Mouse (Mus musculus): Measurements from ENCODE around the gene Tnfrsf23. TPM values are rescaled to one million over a fixed set of nuclear protein-coding genes. Genes with fewer than 3 reads are reported as not detected.
"Not testable (repeated sequence)": the region's sequence is repeated elsewhere in the genome, so short reads cannot be mapped to it uniquely, and the experiment has no call there.

The Tnfrsf23 gene
- polyA plus RNA-seq, 1 experiment from 2014 or later = 0.47 TPM

DNA sequence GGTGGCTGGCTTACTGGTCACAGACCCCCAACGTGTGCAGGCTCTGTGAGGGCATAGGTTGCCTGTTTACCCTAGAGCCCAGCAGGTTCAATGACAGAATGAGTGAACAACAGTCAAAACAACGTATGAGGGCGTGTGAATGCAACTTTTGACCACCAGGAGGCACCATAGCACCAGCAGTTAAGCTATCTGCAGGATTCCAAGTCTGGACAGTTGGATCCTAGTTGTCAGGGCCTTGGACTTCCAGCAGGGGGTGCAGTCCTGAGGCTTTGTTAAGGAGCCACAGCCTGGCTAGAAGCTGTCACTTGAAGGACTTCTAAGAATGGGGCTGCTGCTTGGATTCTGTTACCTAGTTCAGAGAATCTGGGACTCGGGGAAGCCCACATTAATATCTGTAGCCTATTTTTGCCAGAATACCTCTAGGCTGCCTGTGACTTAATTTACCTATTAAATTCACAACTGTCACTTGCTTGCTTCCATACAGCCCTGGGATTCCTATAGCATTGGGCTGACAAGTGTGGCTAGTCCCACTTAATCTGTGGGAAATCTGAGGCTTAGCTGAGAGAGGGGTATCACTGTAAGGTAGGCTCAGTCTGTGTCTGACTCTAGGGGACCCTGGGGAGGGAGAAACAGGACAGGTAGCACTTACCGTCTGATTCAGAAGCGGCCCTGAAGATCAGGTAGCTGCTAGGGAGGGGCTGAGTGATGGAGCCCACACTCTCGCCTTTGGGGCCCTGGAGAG is 21.2 kb upstream of the Tnfrsf23 start:
- WGBS = 33% methylated on average over 7 of the region's 7 CpGs

GRCm38 (mm10) chr7:143696140-143696539 is 10.5 kb upstream of the Tnfrsf23 start:
- H3K27ac ChIP-seq = no peak overlapping the region
- H3K4me1 ChIP-seq = no peaks in the 10 kb centered on the region
- H3K9ac ChIP-seq = no peak overlapping the region
- ATAC-seq (ENCODE audit: insufficient number of reproducible peaks, insufficient read depth, low FRiP score, low TSS enrichment) = no peak
- no peaks in the 10 kb centered on the region for H3K27me3 ChIP-seq
- H3K36me3 ChIP-seq = peaks cover 75% of the 10 kb centered on the region
- no peak overlapping the region for H3K4me3 ChIP-seq
- 66% methylated on average over 2 of the region's 2 CpGs for WGBS
- no peak overlapping the region for H3K4me2 ChIP-seq (replicated peaks)
- H3K9me3 ChIP-seq = no peaks in the 10 kb centered on the region

More for the DNA sequence above, 21.2 kb upstream of the Tnfrsf23 start:
- peaks cover 61% of the 10 kb centered on the region for H3K36me3 ChIP-seq
- no peaks in the 10 kb centered on the region for H3K9me3 ChIP-seq
- H3K9ac ChIP-seq = no peak overlapping the region
- ATAC-seq (ENCODE audit: insufficient number of reproducible peaks, insufficient read depth, low FRiP score, low TSS enrichment) = 0 out of 2 replicates have a peak, but pooled peaks have one; percentile 47
- no peak overlapping the region for H3K4me2 ChIP-seq (replicated peaks)
- no peak overlapping the region for H3K4me3 ChIP-seq
- 0 out of 2 replicates have a peak, but pooled peaks cover 7% of the 10 kb centered on the region for H3K4me1 ChIP-seq
- no peaks in the 10 kb centered on the region for H3K27me3 ChIP-seq
- H3K27ac ChIP-seq = no peak overlapping the region

DNA sequence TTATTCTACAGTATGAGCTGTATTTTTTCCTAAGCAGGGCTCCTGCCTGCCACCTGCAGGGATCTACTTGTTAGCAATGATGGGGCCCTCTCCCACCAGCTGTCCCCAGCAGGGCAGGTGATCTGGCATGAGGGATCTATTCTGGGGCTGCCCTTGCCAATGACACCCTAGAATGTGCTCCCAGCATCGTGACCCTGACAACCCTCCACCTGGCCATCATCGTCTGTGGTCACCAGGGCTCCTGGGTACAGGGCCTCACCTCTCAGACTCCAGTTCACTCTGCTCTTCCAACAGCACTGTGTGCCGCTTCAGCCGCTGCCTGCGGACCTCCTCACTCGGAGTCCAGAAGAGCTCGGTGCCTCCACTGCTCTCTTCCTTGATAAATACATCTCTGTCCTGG is 8.9 kb upstream of the Tnfrsf23 start:
- Histone ChIP-seq H3K9me3 (no peaks in the 10 kb centered on the region), H3K27ac (no peak overlapping the region), H3K4me2 (replicated peaks) (no peak overlapping the region), H3K27me3 (no peaks in the 10 kb centered on the region), H3K4me3 (no peak overlapping the region), H3K4me1 (no peaks in the 10 kb centered on the region), H3K36me3 (peaks cover 85% of the 10 kb centered on the region), H3K9ac (no peak overlapping the region)
- ATAC-seq (ENCODE audit: insufficient number of reproducible peaks, insufficient read depth, low FRiP score, low TSS enrichment) = no peak
- 88% methylated on average over 7 of the region's 7 CpGs for WGBS

DNA sequence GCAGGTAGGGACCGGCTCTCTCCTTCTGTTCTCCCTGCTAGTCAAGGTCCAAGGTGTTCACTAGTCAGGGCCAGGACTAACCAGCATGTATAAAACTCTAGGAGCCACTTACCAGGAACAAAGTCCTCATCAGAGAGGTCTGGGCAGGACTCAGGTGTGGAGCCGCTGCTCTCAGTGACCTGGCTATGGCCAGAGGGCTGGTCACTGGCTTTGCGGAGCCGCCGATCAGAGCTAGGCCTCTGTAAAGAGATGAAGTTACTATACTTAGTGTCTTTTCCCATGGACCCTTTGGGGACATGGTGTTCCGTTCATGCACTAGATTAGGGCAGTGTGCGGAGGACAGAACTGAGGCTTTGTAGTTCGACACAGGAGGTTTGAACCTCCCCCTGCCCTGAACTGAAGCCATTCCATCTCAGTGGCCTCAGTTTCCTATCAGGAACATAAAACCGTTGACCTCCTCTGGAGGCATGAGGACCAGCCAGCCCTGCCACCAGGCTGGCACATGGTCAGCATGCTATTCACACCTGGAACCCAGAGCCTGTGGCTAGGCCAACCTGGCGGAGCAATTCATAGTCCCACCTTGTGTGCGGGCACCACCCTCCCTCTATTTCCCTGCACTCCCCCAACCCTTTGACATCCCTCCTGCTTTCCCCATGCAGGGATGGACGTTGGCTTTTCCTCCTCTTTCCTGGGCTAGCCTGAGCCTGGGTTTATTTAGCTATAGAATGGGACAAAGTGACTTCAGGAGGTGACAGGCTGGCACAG is 7.3 kb upstream of the Tnfrsf23 start:
- H3K4me2 ChIP-seq (replicated peaks) = no peak overlapping the region
- H3K27ac ChIP-seq = no peak overlapping the region
- no peaks in the 10 kb centered on the region for H3K27me3 ChIP-seq
- H3K4me3 ChIP-seq = no peak overlapping the region
- 91% methylated on average over 12 of the region's 12 CpGs for WGBS
- H3K9ac ChIP-seq = no peak overlapping the region
- no peaks in the 10 kb centered on the region for H3K9me3 ChIP-seq
- no peak for ATAC-seq (ENCODE audit: insufficient number of reproducible peaks, insufficient read depth, low FRiP score, low TSS enrichment)
- peaks cover 95% of the 10 kb centered on the region for H3K36me3 ChIP-seq
- H3K4me1 ChIP-seq = no peaks in the 10 kb centered on the region

DNA sequence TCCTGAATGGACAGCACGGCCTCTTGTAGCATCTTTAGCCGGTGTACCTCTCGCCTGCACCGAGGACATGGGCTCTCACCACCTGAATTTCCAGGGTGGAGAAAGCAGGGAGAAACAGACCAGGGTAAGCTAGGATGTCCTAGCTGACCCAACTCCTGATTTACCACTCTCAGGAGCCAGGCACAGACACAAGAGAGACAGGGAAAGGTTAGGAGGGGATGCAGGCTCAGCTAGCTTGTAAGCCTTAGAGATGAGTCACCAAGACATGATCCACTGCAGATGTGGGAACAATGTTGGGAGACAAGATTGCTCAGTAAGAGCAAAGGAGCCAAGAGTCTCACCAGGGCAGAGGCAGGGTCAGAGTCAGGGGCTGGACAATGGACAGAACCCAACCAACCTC is 6.2 kb upstream of the Tnfrsf23 start:
- no peaks in the 10 kb centered on the region for H3K4me1 ChIP-seq
- no peaks in the 10 kb centered on the region for H3K27me3 ChIP-seq
- no peaks in the 10 kb centered on the region for H3K9me3 ChIP-seq
- no peak for ATAC-seq (ENCODE audit: insufficient number of reproducible peaks, insufficient read depth, low FRiP score, low TSS enrichment)
- no peak overlapping the region for H3K9ac ChIP-seq
- no peak overlapping the region for H3K27ac ChIP-seq
- WGBS = 94% methylated on average over 4 of the region's 4 CpGs
- no peak overlapping the region for H3K4me3 ChIP-seq
- peaks cover 87% of the 10 kb centered on the region for H3K36me3 ChIP-seq
- no peak overlapping the region for H3K4me2 ChIP-seq (replicated peaks)

- Histone ChIP-seq H3K36me3 (peaks cover 80% of the 10 kb centered on the region), H3K9me3 (no peaks in the 10 kb centered on the region), H3K4me3 (no peak overlapping the region), H3K27ac (no peak overlapping the region), H3K27me3 (no peaks in the 10 kb centered on the region), H3K4me1 (no peaks in the 10 kb centered on the region), H3K4me2 (replicated peaks) (no peak overlapping the region), H3K9ac (no peak overlapping the region)
- no peak for ATAC-seq (ENCODE audit: insufficient number of reproducible peaks, insufficient read depth, low FRiP score, low TSS enrichment)
- 92% methylated on average over 5 of the region's 5 CpGs for WGBS
These were observed 5.5 kb upstream of the Tnfrsf23 start for GRCm38 (mm10) chr7:143691181-143691580.

DNA sequence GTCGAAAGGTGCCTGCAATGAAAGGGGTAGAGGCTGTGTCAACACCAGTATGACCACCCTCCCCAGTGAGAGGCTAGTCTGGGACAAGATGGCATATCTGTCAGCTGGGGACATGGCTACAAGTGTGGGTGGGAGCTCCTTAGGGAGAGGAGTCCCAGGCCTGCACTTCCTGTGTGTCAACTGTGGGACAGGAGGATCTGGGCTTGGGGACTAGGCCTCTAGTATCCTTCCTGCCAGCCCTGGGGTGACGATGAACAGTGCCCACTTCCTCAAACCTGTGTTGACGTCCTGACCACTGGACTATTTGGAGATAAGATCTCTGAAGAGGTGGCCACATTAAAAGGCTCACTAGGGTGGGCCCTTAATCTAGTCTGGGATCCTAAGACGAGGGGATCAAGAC is 4.3 kb upstream of the Tnfrsf23 start:
- no peak for ATAC-seq (ENCODE audit: insufficient number of reproducible peaks, insufficient read depth, low FRiP score, low TSS enrichment)
- Histone ChIP-seq H3K9me3 (no peaks in the 10 kb centered on the region), H3K36me3 (peaks cover 70% of the 10 kb centered on the region), H3K27me3 (no peaks in the 10 kb centered on the region; the same call in 1 of the 2 replicates), H3K4me1 (no peaks in the 10 kb centered on the region), H3K4me2 (replicated peaks) (no peak overlapping the region), H3K27ac (no peak overlapping the region), H3K9ac (no peak overlapping the region), H3K4me3 (no peak overlapping the region)
- WGBS = 78% methylated on average over 4 of the region's 4 CpGs

DNA sequence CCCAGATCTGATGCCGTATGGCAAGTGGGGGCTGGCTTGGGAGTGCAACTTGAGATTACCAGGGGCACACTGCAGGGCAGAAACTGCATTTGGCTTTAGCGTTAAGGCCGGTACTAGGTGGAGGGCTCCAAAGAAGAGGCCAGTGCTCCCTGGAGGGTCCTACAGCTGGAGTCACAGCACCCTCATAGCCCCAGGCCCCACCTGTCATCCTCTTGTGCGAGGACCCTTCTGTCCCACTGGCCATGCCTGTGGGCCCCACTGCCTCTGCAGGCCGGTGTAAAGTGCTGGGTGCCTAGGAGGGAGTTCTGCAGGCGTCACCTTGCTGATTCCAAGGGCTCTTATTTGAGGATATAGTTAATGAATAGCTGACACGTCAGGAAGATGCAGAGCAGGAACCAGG is 3.8 kb upstream of the Tnfrsf23 start:
- Histone ChIP-seq H3K27ac (no peak overlapping the region), H3K27me3 (no peaks in the 10 kb centered on the region; the same call in 1 of the 2 replicates), H3K9me3 (no peaks in the 10 kb centered on the region), H3K4me2 (replicated peaks) (no peak overlapping the region), H3K4me3 (no peak overlapping the region), H3K9ac (no peak overlapping the region), H3K4me1 (no peaks in the 10 kb centered on the region), H3K36me3 (peaks cover 66% of the 10 kb centered on the region)
- 77% methylated on average over 7 of the region's 7 CpGs for WGBS
- ATAC-seq (ENCODE audit: insufficient number of reproducible peaks, insufficient read depth, low FRiP score, low TSS enrichment) = no peak

GRCm38 (mm10) chr7:143686676-143687075 is 1.0 kb upstream of the Tnfrsf23 start:
- not testable (repeated sequence) for H3K9me3 ChIP-seq; ATAC-seq (ENCODE audit: insufficient number of reproducible peaks, insufficient read depth, low FRiP score, low TSS enrichment); H3K27me3 ChIP-seq; H3K27ac ChIP-seq; H3K9ac ChIP-seq; H3K4me1 ChIP-seq; H3K4me3 ChIP-seq; H3K4me2 ChIP-seq (replicated peaks)
- peaks cover 38% of the 10 kb centered on the region for H3K36me3 ChIP-seq
- WGBS = 90% methylated on average over 3 of the region's 3 CpGs

- WGBS = 54% methylated on average over 4 of the region's 4 CpGs
- not testable (repeated sequence) for H3K4me3 ChIP-seq; H3K4me1 ChIP-seq; H3K9me3 ChIP-seq; H3K27me3 ChIP-seq; H3K27ac ChIP-seq; H3K9ac ChIP-seq; H3K4me2 ChIP-seq (replicated peaks)
- H3K36me3 ChIP-seq = peaks cover 33% of the 10 kb centered on the region
- ATAC-seq (ENCODE audit: insufficient number of reproducible peaks, insufficient read depth, low FRiP score, low TSS enrichment) = 0 out of 2 replicates have a peak, but pooled peaks have one; percentile 16
These were observed 519 bp upstream of the Tnfrsf23 start for GRCm38 (mm10) chr7:143686191-143686590.

GRCm38 (mm10) chr7:143684569-143684968 is 1.1 kb downstream of the Tnfrsf23 start:
- H3K27me3 ChIP-seq; H3K4me1 ChIP-seq; ATAC-seq (ENCODE audit: insufficient number of reproducible peaks, insufficient read depth, low FRiP score, low TSS enrichment); H3K27ac ChIP-seq; H3K9ac ChIP-seq; H3K4me3 ChIP-seq; H3K9me3 ChIP-seq; H3K4me2 ChIP-seq (replicated peaks): not testable (repeated sequence)
- 92% methylated on average over 1 of the region's 2 CpGs for WGBS
- peaks cover 17% of the 10 kb centered on the region for H3K36me3 ChIP-seq

DNA sequence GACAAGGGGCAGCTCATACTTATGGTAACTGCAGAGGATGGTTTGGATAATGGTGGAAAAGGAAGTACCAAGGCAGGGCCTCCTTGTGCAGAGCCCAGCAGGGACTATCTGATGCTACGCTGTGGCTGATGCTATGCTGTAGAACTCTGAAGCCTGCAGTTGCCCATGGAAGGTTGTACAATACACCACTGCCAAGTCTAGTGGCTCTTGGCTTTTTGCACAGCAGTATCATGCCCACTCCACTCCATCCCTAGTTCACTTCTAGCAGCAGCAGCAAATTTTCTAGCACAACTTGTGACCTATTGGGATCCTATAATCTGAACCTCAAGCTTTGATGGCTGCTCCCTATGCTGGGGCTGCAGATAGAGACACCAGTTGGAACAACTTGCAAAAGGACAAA is 4.1 kb downstream of the Tnfrsf23 start:
- H3K9me3 ChIP-seq = no peaks in the 10 kb centered on the region
- no peak for ATAC-seq (ENCODE audit: insufficient number of reproducible peaks, insufficient read depth, low FRiP score, low TSS enrichment)
- WGBS = 75% methylated on average over 1 of the region's 1 CpGs
- H3K27me3 ChIP-seq = no peaks in the 10 kb centered on the region; the same call in 1 of the 2 replicates
- no peak overlapping the region for H3K4me2 ChIP-seq (replicated peaks)
- no peak overlapping the region for H3K9ac ChIP-seq
- H3K27ac ChIP-seq = no peak overlapping the region
- H3K36me3 ChIP-seq = no peaks in the 10 kb centered on the region
- H3K4me3 ChIP-seq = no peak overlapping the region
- H3K4me1 ChIP-seq = no peaks in the 10 kb centered on the region
